Mouse (Mus musculus): ENCODE results near the gene Rbm10. TPM values are rescaled to one million over a fixed set of nuclear protein-coding genes. Genes with fewer than 3 reads are reported as not detected.

Rbm10 gene
- total and polyA plus RNA-seq, 2 experiments from 2014 or later, result 21.0 to 45.6 TPM

DNA sequence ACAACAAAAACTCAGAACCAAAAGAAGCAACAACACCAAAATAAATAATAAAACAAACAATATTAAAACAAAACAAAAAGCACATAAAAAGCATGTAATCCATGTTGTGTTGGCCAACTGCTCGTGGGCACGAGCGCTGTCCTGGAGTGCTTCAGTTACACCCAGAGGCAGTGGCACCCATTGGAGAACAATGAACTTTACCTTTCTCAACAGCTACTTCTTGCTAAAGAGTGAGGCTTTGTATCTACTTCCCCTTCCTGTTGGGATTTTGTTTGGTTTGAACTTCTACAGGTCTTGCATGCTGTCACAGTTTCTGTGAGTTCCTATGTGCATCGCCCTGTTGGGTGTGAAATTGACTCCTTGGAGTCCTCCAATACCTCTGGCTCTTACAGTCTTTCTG, 8.8 kb upstream of the Rbm10 start:
- Histone ChIP-seq H3K36me3 (replicated peaks; ENCODE audit: control insufficient read depth, insufficient read depth, low read length) (no peaks in the 10 kb centered on the region), H3K4me2 (ENCODE audit: low read depth, low read length) (no peak overlapping the region), H3K9me3 (replicated peaks; ENCODE audit: control insufficient read depth, low read length) (no peaks in the 10 kb centered on the region), H3K9ac (replicated peaks; ENCODE audit: low read depth, low read length) (no peak overlapping the region), H3K4me3 (ENCODE audit: low read depth, low read length) (no peak overlapping the region), H3K27me3 (ENCODE audit: control insufficient read depth, insufficient read depth, low read length) (no peaks in the 10 kb centered on the region), H3K27ac (ENCODE audit: low read depth) (no peak overlapping the region), H3K4me1 (ENCODE audit: control insufficient read depth, insufficient read depth) (no peaks in the 10 kb centered on the region)
- WGBS, result 87% methylated on average over 4 of the region's 4 CpGs
- ATAC-seq (ENCODE audit: insufficient read depth, low read depth) (no peak), DNase-seq (ENCODE audit: low spot score) (no peak)
- no peak for TF ChIP-seq EP300 (IDR thresholded peaks at IDR 0.05; ENCODE audit: low read depth)
- TF ChIP-seq CTCF (IDR thresholded peaks at IDR 0.05; ENCODE audit: low read depth), result no peak

DNA sequence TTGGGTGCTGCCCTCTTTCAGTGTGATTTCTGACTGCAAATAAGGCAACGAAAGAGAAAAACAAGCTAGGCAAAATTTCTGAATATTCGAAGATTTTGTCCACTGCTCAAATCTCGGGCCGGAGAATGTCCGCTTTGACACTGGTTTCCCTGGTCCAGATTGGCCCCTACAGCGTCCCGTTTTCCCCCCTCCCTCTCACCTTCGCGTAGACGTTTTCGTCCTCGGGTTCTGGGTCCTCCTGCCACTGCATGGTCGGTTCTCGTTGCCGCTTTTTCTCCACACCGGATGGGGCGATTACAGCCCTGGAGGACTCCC, 485 bp upstream of the Rbm10 start:
- H3K4me2 ChIP-seq (ENCODE audit: low read depth, low read length), result peak overlapping the region; percentile 59

DNA sequence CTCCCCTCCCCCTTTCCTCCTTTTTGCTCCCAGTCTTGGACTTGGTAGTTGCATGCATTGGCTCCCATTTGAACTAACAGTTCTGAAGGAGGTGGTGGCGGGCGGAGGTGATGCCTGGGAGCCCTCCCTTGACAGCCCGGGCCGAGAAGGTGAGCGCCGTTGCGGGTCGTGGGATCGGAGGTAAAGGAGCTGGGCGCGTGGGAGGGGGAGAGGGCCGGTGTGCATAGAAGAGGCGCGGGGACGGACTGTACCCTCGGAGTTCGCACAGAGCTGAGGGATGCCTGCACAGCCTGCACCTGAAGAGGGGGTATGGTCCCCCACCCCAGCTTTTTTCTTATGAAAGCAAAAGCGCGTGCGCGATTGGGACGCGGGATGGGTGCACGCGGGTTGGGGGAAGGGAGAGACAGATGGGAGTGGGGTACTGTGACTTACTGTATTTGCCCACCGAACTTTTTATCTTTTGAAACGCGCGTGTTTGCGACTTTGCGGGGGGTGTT, 648 bp downstream of the Rbm10 start:
- ATAC-seq (ENCODE audit: insufficient read depth, low read depth) (peak; percentile 7), DNase-seq (ENCODE audit: low spot score) (no peak)
- Histone ChIP-seq H3K4me2 (ENCODE audit: low read depth, low read length) (peak overlapping the region; percentile 67), H3K27me3 (ENCODE audit: control insufficient read depth, insufficient read depth, low read length) (no peaks in the 10 kb centered on the region), H3K9ac (replicated peaks; ENCODE audit: low read depth, low read length) (peak overlapping the region; percentile 70), H3K27ac (ENCODE audit: low read depth) (peak overlapping the region; percentile 95), H3K36me3 (replicated peaks; ENCODE audit: control insufficient read depth, insufficient read depth, low read length) (peaks cover 5% of the 10 kb centered on the region), H3K4me3 (ENCODE audit: low read depth, low read length) (peak overlapping the region; percentile 72), H3K4me1 (ENCODE audit: control insufficient read depth, insufficient read depth) (no peaks in the 10 kb centered on the region), H3K9me3 (replicated peaks; ENCODE audit: control insufficient read depth, low read length) (no peaks in the 10 kb centered on the region)
- TF ChIP-seq CTCF (IDR thresholded peaks at IDR 0.05; ENCODE audit: low read depth), result no peak
- TF ChIP-seq EP300 (IDR thresholded peaks at IDR 0.05; ENCODE audit: low read depth), result no peak
- 11% methylated on average over 31 of the region's 31 CpGs for WGBS

More for the DNA sequence above, 485 bp upstream of the Rbm10 start:
- Histone ChIP-seq H3K27me3 (ENCODE audit: control insufficient read depth, insufficient read depth, low read length) (no peaks in the 10 kb centered on the region), H3K27ac (ENCODE audit: low read depth) (peak overlapping the region; percentile 95), H3K9me3 (replicated peaks; ENCODE audit: control insufficient read depth, low read length) (no peaks in the 10 kb centered on the region), H3K9ac (replicated peaks; ENCODE audit: low read depth, low read length) (peak overlapping the region; percentile 69), H3K4me1 (ENCODE audit: control insufficient read depth, insufficient read depth) (no peaks in the 10 kb centered on the region), H3K4me3 (ENCODE audit: low read depth, low read length) (peak overlapping the region; percentile 72), H3K36me3 (replicated peaks; ENCODE audit: control insufficient read depth, insufficient read depth, low read length) (peaks cover 5% of the 10 kb centered on the region)
- ATAC-seq (ENCODE audit: insufficient read depth, low read depth) (peak; percentile 24; the same call in 1 of the 2 replicates), DNase-seq (ENCODE audit: low spot score) (peak; percentile 24)
- TF ChIP-seq CTCF (IDR thresholded peaks at IDR 0.05; ENCODE audit: low read depth), result no peak
- WGBS, result 21% methylated on average over 16 of the region's 17 CpGs

DNA sequence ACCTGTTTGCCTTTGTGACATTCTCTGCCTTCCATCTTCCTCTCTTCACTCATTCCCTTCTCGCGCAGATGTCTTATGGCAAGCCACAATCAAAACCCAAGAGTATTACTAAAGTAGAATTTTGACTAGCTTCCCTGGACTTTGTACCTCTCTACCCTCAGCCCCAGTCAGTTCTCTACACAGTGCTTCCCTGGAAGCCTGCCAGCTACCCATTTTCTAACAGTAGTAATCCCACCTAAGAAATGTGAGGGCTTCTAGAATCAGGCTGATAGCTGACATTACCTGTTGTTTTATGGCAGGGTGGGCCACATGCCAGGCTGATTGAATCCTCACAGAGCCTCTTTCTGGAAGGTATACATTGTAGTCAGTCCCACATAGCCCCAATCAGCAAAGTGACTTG, 20.8 kb downstream of the Rbm10 start:
- H3K36me3 ChIP-seq (replicated peaks; ENCODE audit: control insufficient read depth, insufficient read depth, low read length), result peaks cover 25% of the 10 kb centered on the region; the same call in 1 of the 2 replicates
- no peak overlapping the region for H3K27ac ChIP-seq (ENCODE audit: low read depth)
- H3K4me2 ChIP-seq (ENCODE audit: low read depth, low read length), result no peak overlapping the region
- TF ChIP-seq EP300 (IDR thresholded peaks at IDR 0.05; ENCODE audit: low read depth) (no peak), CTCF (IDR thresholded peaks at IDR 0.05; ENCODE audit: low read depth) (no peak)
- DNase-seq (ENCODE audit: low spot score), result no peak
- no peak overlapping the region for H3K4me3 ChIP-seq (ENCODE audit: low read depth, low read length)
- H3K27me3 ChIP-seq (ENCODE audit: control insufficient read depth, insufficient read depth, low read length), result no peaks in the 10 kb centered on the region
- no peaks in the 10 kb centered on the region for H3K4me1 ChIP-seq (ENCODE audit: control insufficient read depth, insufficient read depth)
- ATAC-seq (ENCODE audit: insufficient read depth, low read depth), result no peak
- WGBS, result 84% methylated on average over 2 of the region's 2 CpGs
- no peak overlapping the region for H3K9ac ChIP-seq (replicated peaks; ENCODE audit: low read depth, low read length)
- H3K9me3 ChIP-seq (replicated peaks; ENCODE audit: control insufficient read depth, low read length), result no peaks in the 10 kb centered on the region

DNA sequence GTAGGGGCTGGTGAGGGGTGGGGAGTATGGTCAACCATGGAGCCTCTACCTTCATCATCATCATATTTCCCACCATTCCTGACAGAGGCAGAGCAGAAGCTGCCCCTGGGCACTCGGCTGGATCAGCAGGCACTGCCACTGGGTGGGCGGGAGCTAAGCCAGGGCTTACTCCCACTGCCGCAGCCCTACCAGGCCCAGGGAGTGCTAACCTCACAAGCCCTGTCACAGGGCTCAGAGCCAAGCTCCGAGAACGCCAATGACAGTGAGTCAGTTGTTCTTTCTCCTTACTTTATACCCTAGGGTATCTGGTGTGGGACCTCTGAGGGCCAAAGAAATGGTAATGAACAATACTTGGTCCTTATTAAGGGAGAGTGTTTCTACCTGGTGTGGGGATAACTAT, 27.5 kb downstream of the Rbm10 start:
- ATAC-seq (ENCODE audit: insufficient read depth, low read depth) (no peak), DNase-seq (ENCODE audit: low spot score) (no peak)
- Histone ChIP-seq H3K27ac (ENCODE audit: low read depth) (no peak overlapping the region), H3K4me2 (ENCODE audit: low read depth, low read length) (no peak overlapping the region), H3K9ac (replicated peaks; ENCODE audit: low read depth, low read length) (no peak overlapping the region), H3K4me3 (ENCODE audit: low read depth, low read length) (no peak overlapping the region), H3K4me1 (ENCODE audit: control insufficient read depth, insufficient read depth) (no peaks in the 10 kb centered on the region), H3K9me3 (replicated peaks; ENCODE audit: control insufficient read depth, low read length) (no peaks in the 10 kb centered on the region), H3K27me3 (ENCODE audit: control insufficient read depth, insufficient read depth, low read length) (no peaks in the 10 kb centered on the region), H3K36me3 (replicated peaks; ENCODE audit: control insufficient read depth, insufficient read depth, low read length) (peaks cover 28% of the 10 kb centered on the region)
- 53% methylated on average over 4 of the region's 5 CpGs for WGBS
- TF ChIP-seq EP300 (IDR thresholded peaks at IDR 0.05; ENCODE audit: low read depth) (no peak), CTCF (IDR thresholded peaks at IDR 0.05; ENCODE audit: low read depth) (no peak)

DNA sequence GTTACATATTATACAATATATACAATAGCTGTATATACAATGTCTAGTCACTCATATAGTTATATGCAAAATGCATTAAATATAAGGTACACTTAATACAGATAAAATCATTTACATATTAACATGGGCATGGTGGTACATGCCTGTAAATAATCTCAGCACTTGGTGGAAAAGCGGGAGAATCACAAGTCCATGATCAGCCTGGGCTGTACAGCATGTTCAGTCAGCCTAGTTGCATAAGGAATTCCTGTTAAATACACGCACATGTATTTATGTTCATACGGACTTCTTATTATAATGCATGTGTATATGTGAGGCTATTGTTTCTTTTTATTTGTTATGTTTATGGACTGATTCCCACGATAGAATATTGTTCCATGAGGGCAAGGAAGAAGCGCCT, 40.3 kb downstream of the Rbm10 start:
- WGBS, result 27% methylated on average over 5 of the region's 5 CpGs
- H3K27ac ChIP-seq (ENCODE audit: low read depth), result no peak overlapping the region
- no peaks in the 10 kb centered on the region for H3K36me3 ChIP-seq (replicated peaks; ENCODE audit: control insufficient read depth, insufficient read depth, low read length)
- DNase-seq (ENCODE audit: low spot score) (no peak), ATAC-seq (ENCODE audit: insufficient read depth, low read depth) (no peak)
- H3K9me3 ChIP-seq (replicated peaks; ENCODE audit: control insufficient read depth, low read length), result no peaks in the 10 kb centered on the region
- peak overlapping the region; percentile 55 for H3K4me3 ChIP-seq (ENCODE audit: low read depth, low read length)
- no peak overlapping the region for H3K9ac ChIP-seq (replicated peaks; ENCODE audit: low read depth, low read length)
- H3K4me1 ChIP-seq (ENCODE audit: control insufficient read depth, insufficient read depth), result no peaks in the 10 kb centered on the region
- no peaks in the 10 kb centered on the region for H3K27me3 ChIP-seq (ENCODE audit: control insufficient read depth, insufficient read depth, low read length)
- H3K4me2 ChIP-seq (ENCODE audit: low read depth, low read length), result peak overlapping the region; percentile 80
- TF ChIP-seq EP300 (IDR thresholded peaks at IDR 0.05; ENCODE audit: low read depth), result no peak
- no peak for TF ChIP-seq CTCF (IDR thresholded peaks at IDR 0.05; ENCODE audit: low read depth)

All from heart, postnatal 0 days (tissue).